In genomic region chr11:61266551-61267533, GRCm38 (mm10) we compare ENCODE assay signal across 8 mouse cellular contexts. TPM values are rescaled to one million over a fixed set of nuclear protein-coding genes. Genes with fewer than 3 reads are reported as not detected.
A peak's percentile ranks its signal among the peaks of the same experiment; 100 is the strongest.
DNase-seq lines count a peak whose midpoint lies in the region; ATAC-seq and TF ChIP-seq lines count a peak whose summit lies in the region.

TSS of gene Aldh3a2 (minus strand) at chr11:61267464.

- H3K4me1 ChIP-seq in G1E (ENCODE audit: insufficient read depth, low read depth, low read length), result peaks cover 18% of the 10 kb centered on the region
- peaks cover 3% of the 10 kb centered on the region; the same call in 1 of the 2 replicates for H3K4me1 ChIP-seq in forebrain, postnatal 0 days (ENCODE audit: insufficient read depth)
- H3K4me1 ChIP-seq in lung, embryonic 15.5 days, result peaks cover 11% of the 10 kb centered on the region; the same call in 1 of the 2 replicates

- H3K9me3 ChIP-seq in G1E (replicated peaks), result no peaks in the 10 kb centered on the region
- no peaks in the 10 kb centered on the region for H3K9me3 ChIP-seq in forebrain, postnatal 0 days (ENCODE audit: low read length)
- H3K9me3 ChIP-seq in lung, embryonic 15.5 days, result no peaks in the 10 kb centered on the region

- H3K9ac ChIP-seq in forebrain, postnatal 0 days, result peak within 1 kb of the TSS; percentile 86
- H3K9ac ChIP-seq in lung, embryonic 15.5 days, result peak within 1 kb of the TSS; percentile 64

- peaks cover 34% of the 10 kb centered on the region for H3K36me3 ChIP-seq in G1E (replicated peaks)
- H3K36me3 ChIP-seq in forebrain, postnatal 0 days (ENCODE audit: insufficient read depth), result peaks cover 19% of the 10 kb centered on the region
- H3K36me3 ChIP-seq in lung, embryonic 15.5 days, result peaks cover 24% of the 10 kb centered on the region

- H3K4me2 ChIP-seq in forebrain, postnatal 0 days (ENCODE audit: low read depth), result peak within 1 kb of the TSS; percentile 71
- H3K4me2 ChIP-seq in lung, embryonic 15.5 days, result peak within 1 kb of the TSS; percentile 66

- peak within 1 kb of the TSS; percentile 96 for H3K27ac ChIP-seq in forebrain, postnatal 0 days (ENCODE audit: low read depth, low read length)
- peak within 1 kb of the TSS; percentile 97 for H3K27ac ChIP-seq in lung, embryonic 15.5 days

- ATAC-seq in G1E (ENCODE audit: extremely low read depth, insufficient number of reproducible peaks, low FRiP score, poor library complexity, severe bottlenecking), result peak; percentile 95
- ATAC-seq in forebrain, postnatal 0 days, result peak; percentile 99
- peak; percentile 99 for ATAC-seq in lung, embryonic 15.5 days (ENCODE audit: borderline replicate concordance, extremely low read depth, low FRiP score, low TSS enrichment)

- peak; percentile 95 for DNase-seq in G1E (ENCODE audit: low spot score)
- DNase-seq in cerebellum, adult 18-20 months, result peak; percentile 95 to 98
- peak; percentile 96 for DNase-seq in forebrain, postnatal 0 days
- peak; percentile 95 for DNase-seq in heart, postnatal 4 days
- DNase-seq in layer of hippocampus, adult 8-10 months (ENCODE audit: low spot score in 2 of 2), result peak; percentile 88 to 91
- peak; percentile 92 for DNase-seq in ovary, adult 18-20 months (ENCODE audit: low spot score)
- peak; percentile 96 for DNase-seq in thymus, postnatal 0 days (ENCODE audit: low spot score)

- peaks cover 13% of the 10 kb centered on the region for H3K27me3 ChIP-seq in G1E (ENCODE audit: insufficient read depth, low read length)
- no peaks in the 10 kb centered on the region for H3K27me3 ChIP-seq in forebrain, postnatal 0 days (ENCODE audit: insufficient read depth, low read length)
- H3K27me3 ChIP-seq in lung, embryonic 15.5 days, result no peaks in the 10 kb centered on the region

- no peak for TF ChIP-seq CTCF in G1E (IDR thresholded peaks at IDR 0.05; ENCODE audit: low read depth, low read length)
- peak; percentile 2; the same call in 1 of the 2 replicates for TF ChIP-seq CTCF in forebrain, postnatal 0 days (IDR thresholded peaks at IDR 0.05; ENCODE audit: low read depth)

- H3K4me3 ChIP-seq in G1E (ENCODE audit: low read depth, low read length), result peak within 1 kb of the TSS; percentile 88
- peak within 1 kb of the TSS; percentile 73 for H3K4me3 ChIP-seq in forebrain, postnatal 0 days (ENCODE audit: low read depth, low read length)
- H3K4me3 ChIP-seq in lung, embryonic 15.5 days, result peak within 1 kb of the TSS; percentile 64

- 4% methylated on average over 58 of the region's 58 CpGs for WGBS in forebrain, postnatal 0 days
- under 1% methylated on average over 58 of the region's 58 CpGs for WGBS in lung, embryonic 15.5 days

RNA-seq across cellular contexts. Expression of gene Aldh3a2, which starts in this region (rescaled TPM):
- total RNA-seq in G1E (2014; fragmentation: Nextera tagmentation), result 23.0 and 26.0 TPM in 2 replicates
- total RNA-seq in G1E (2017), result 22.1 and 27.0 TPM in 2 replicates
- polyA plus RNA-seq in G1E (2012), result 3.0 and 3.7 TPM in 2 replicates
- 32.5 and 50.2 TPM in 2 replicates for total RNA-seq in forebrain, postnatal 0 days (2014; rRNA removed)
- 25.9 and 34.0 TPM in 2 replicates for polyA plus RNA-seq in forebrain, postnatal 0 days (2015; fragmentation: Nextera tagmentation; extraction: Ambion mirVana)
- 10 to 100 TPM; 43.4 to 43.6 TPM for total RNA-seq in heart, postnatal 4 days (2021)
- total RNA-seq in layer of hippocampus, adult 8-10 months (2022), result 10 to 100 TPM; 60.4 to 66.4 (median 61.1) TPM
- 37.3 and 41.1 TPM in 2 replicates for polyA plus RNA-seq in lung, embryonic 15.5 days (2015; fragmentation: Nextera tagmentation; extraction: Ambion mirVana)
- polyA plus RNA-seq in thymus, postnatal 0 days (2015; fragmentation: Nextera tagmentation; extraction: Ambion mirVana), result 43.3 and 47.0 TPM in 2 replicates

Comparison
In these comparisons a context has a peak if more than half of its experiments do, and no peak if none do; other contexts are left out.
1. Peak in every context shown above with its lines: DNase-seq, ATAC-seq, H3K4me3 ChIP-seq and H3K27ac ChIP-seq.